Mouse (Mus musculus) central nervous system, embryonic 18 days (tissue): ENCODE data around the gene Ehd3. TPM values are rescaled to one million over a fixed set of nuclear protein-coding genes. Genes with fewer than 3 reads are reported as not detected.

Experiments
- polyA plus RNA-seq: library from polyadenylated mRNA; depleted of rRNA; stranded (reverse); fragments of >200 nt; gene quantifications from 2 replicates; pipeline ENCODE4 v1.2.3, GENCODE M21; 2012; rRNA removed

Ehd3 gene
- 21.0 and 21.9 TPM in 2 replicates for polyA plus RNA-seq

GRCm38 (mm10) chr17:73803521-73804184, at the start of gene Ehd3:
TSS of gene Ehd3 (plus strand) at chr17:73804134.

Other genes starting within 250 kb of the Ehd3 start
- 17.5 and 18.3 TPM in 2 replicates for gene Galnt14, start 93.7 kb upstream of the Ehd3 start, polyA plus RNA-seq
- 0.28 and 3.3 TPM in 2 replicates for gene Xdh, start 146.1 kb downstream of the Ehd3 start, polyA plus RNA-seq
- gene Srd5a2, start 243.8 kb downstream of the Ehd3 start, polyA plus RNA-seq: 0.08 and 0.19 TPM in 2 replicates